Mouse (Mus musculus) megakaryocyte, embryonic 14.5 days (primary cell): ENCODE measurements at regions not wholly inside any gene's neighbourhood (a gene's known extent, or its start where the extent isn't known, plus 50 kb on each side); places are given as distances from the start of the nearest gene placed in this dataset.

Experiments used
- FLI1 ChIP-seq: IDR thresholded peaks from 2 replicates; pipeline ENCODE4 v1.6.1; 2012; ENCODE audit warnings: low read length, inconsistent platforms, mixed read lengths
- GATA1 ChIP-seq: IDR thresholded peaks from 3 replicates; pipeline ENCODE4 v1.6.1; 2012; ENCODE audit warnings: mixed read lengths, low read length, inconsistent platforms, borderline replicate concordance

DNA sequence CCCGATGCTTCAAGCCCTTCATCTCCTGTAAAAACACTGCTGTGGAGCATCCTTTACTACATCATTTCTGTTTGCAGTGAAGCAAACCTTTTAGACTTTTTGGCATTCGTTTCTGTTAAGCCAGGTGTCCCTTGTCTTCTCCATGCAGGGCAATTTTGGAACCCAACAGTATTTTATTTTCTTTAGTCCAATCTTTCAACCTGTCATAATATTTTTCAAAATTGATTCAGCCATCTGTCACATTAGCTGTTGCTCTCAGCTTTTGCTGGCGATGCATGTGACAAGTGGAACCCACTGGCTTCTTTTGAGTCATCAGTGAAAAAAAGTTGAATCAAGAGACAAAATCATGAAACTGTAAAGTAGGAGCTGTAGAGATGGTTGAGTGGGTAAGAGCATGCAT is 317.9 kb upstream of the Col8a1 start:
- TF ChIP-seq FLI1 (no peak), GATA1 (no peak)
